Mouse (Mus musculus): ENCODE results near the gene Tmem248. TPM values are rescaled to one million over a fixed set of nuclear protein-coding genes. Genes with fewer than 3 reads are reported as not detected.
A peak's percentile ranks its signal among the peaks of the same experiment; 100 is the strongest.

Tmem248 gene
- 10 to 100 TPM; 39.1 to 40.9 TPM for total RNA-seq (2021)

DNA sequence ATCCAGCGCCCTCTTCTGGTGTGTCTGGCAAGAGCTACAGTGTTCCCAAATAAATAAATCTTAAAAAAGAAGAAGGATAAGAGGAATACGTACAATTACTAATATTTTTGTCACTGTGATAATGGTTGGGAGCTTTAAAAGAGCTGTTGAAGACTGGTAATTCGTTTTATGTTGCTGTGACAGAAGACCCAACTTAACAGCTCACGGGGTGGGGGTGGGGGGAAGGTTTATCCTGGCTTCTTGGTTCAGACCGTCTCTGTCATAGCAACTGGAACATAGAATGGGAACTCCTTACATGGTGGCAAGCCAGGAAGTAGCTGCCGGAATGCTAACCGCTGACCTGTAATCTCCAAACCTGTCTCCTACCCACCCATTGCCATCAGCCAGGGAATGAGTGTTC, at the start of gene Tmem248:
Tmem248 (plus strand) TSS at position 301 of the 400 bp plus-strand sequence.
- no peak for DNase-seq

DNA sequence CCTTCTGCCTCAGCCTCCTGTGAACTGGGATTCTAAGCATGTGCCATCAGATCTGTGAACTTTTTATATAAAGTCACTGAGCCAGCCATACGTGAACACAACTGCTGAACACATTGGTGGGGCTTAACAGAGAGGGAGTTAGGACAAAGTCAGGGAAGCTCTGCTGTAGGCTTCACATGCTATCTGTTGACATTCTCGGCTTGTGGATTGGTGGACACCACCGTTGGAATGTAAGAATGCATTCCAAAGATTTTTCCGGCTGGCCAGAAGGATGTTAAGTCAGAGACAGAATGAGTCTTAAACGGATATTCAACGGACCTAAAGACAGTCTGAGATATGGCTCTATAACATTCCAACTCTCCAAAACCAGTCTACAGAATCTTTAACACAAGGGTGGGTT, 47.8 kb upstream of the Tmem248 start:
- DNase-seq: no peak

DNA sequence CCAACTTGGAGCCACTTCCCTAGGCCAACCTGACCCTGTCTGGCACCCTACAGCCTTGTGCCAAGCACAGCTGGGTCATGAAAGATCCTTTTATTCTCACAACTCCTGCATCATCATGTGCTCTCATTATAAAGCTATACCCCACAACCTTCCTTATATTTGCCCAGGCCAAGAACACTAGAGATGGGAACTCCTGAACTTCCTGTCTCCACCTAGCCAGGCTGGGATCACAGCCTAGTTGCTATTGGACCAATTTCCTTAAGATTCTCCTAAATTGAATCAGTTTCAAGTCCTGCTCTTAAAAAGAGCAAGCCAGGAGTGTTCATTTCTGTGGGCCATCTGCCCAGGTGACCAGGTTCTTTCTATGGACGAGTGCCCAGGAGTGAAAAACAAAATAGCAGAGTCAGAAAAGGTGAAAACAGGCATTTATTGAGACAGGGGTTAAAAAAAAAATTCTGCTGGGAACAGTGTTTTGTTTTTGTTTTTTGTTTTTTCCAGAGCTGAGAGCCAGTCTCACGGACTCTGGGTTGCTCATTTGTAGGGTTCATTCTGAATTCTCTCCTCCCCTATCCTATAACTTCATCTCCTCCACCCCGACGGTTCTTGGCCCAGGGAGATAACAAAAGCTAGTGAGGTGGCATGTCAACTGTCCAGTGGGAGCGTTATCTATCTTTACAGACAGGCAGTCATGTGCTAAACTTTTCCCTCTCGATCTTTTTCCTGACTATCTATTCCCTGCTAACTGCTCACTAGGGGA, 46.0 kb upstream of the Tmem248 start:
- DNase-seq: no peak

DNA sequence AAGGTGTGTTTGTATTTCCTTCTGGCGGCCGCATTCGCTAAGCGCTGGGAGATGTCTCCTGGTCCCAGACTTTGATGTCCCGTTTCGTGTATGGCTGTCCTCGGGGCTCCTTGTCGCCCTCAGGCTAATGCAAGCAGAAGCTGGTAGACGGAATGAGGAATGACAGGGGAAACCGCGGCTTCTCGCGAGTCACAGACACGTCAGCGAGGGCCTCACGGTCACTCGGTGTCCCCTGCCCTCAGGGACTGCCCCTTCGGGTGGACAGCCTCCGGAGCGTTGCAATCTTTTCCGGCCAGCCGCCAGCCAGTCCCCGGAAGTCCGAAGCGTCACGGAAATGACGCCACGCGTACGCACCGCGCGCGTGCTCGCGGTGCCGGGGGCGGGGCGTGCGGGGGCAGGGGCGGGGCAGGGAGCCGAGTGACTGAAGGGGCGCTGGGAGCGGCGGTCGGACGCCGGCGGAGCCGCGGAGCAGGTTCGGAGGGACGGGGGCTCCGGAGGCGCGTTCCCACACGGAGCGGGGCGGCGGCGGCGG, 45.4 kb upstream of the Tmem248 start, which contains the start of gene Rabgef1:
Rabgef1 (plus strand) TSS at position 376 of the 532 bp plus-strand sequence.
- DNase-seq: peak; percentile 97

DNA sequence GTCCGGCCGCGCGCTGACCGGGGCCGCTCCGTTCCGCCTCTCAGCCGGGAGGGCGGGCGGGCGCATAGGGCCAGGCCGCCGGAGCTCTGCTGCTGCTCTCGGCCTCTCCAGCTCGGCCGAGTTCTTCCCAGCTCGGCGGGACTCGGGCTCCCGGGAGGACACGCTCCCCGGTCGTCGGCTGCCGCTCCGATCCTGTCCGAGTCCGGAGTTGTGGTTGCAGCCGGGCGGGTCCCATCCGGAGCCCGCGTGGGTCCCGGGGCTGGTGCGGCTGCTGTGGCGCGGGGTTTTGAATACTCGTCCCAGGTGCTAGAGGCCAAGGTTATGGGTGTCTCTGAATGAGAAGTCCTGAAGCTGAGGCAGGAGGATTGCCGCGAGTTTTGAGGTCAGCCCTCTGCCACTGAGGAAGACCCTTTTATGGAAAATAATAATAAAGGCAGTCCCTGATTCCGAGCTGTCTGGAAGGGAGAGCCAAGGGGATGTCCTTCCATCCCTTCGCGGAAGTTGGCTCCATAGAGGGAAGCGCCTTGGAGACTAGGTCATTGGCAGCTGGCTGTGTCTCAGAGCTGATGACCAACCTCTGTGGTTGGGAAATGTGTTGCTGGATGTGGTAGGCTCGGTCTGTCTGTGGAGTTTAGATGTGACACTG, 44.8 kb upstream of the Tmem248 start:
- DNase-seq: peak; percentile 54

DNA sequence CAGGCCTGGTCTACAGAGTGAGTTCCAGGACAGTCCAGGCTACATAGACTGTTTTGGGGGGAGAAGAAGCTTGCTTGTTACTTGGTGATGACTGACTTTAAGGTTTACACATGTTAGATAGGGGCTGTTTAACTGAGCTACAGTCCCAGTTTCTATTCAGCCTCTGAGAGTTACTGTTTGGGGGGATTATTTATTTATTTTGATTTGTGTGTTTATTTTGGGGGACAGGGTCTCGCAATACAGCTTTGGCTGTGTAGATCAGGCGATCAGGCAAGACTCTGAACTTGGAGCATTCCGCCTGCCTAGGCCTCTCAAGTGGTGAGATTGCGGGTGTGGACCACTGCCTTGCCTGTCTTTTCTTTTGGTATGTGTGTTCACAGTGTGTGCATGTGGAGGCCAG, 43.9 kb upstream of the Tmem248 start:
- no peak for DNase-seq

DNA sequence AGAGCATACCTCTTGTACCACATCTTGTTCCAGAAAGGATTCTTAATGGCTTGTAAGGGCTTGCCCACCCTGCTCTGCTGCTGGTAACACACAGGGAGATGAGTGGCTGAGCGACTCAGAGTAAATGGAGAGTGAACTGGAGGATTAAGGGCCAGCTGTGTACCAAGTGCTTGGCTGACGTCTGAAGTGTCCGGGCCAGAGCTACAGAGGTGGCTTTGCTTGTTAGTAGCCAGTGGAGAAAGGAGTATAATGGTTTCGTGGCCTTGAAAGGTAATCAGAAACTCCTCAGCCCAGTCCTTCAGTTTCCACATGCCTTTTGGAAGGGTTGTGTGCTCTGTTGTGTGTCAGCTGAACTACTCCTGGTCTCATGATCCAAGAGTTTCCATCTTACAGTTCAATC, 39.0 kb upstream of the Tmem248 start:
- no peak for DNase-seq

DNA sequence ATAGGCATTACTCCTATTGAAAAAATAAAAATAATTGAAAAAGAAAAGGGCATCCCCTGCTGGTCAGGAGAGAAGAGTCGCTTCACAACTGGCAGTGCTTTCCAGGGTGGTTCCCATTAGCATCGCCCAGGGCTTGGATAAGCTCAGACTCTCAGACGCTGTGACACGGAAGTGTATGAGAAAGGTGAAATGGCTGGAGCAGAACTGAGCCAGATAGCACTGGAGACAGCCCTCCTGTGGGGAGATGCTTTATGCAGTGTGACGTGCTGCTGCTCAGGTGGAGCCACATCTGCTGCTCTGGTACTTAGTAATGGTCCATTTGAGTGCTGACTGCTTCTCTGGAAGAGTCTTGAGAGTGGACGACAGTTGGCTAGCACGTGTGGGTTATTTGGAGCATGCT, 36.5 kb upstream of the Tmem248 start:
- no peak for DNase-seq

DNA sequence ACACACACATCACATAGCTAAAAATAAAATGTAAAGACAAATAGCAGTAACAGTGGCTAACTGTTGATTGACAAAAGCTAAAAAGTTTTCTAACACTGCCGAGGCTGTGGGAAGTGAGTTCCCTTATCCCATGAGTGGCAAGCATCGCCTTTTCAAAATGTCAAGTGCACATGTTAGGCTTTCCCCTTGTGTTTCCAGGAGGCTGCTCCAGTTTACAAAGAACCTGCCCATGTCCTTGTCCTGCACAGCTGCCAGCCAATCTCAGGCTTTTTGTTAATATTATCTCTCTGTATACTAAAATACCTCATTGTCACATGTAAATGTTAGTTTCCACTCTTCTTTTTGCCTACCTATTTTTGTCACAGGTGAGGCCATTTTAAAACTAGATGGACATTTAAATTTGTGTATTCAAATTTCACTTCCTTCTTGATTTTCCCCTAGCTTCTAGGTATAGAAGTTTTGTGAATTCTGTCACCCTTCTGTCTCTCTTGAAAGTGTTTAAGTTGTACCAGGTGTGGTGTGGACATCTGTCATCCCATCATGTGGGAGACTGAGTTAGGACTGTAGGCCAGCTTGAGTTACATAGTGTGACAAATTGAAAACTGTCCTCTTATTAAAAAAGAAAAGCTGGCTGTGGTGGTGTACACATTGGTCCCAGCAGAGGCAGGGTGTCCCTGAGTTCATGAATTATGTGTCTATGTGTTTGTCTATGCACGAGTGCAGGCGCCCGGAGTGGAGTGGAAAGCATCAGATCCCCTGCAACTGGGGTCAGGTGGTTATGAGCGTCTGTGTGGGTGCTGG, 34.9 kb upstream of the Tmem248 start:
- no peak for DNase-seq

DNA sequence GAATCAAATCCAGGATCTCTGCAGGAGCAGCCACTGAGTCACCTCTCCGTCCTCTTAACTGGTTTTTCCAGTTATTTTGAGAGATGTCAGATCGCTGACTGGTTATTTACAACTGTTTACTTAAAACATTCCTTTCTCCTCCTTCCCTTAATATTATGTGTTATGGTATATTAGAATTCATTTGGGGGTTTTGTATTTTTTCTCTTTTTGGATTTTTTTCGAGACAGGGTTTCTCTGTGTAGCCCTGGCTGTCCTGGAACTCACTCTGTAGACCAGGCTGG, 34.4 kb upstream of the Tmem248 start:
- no peak for DNase-seq

DNA sequence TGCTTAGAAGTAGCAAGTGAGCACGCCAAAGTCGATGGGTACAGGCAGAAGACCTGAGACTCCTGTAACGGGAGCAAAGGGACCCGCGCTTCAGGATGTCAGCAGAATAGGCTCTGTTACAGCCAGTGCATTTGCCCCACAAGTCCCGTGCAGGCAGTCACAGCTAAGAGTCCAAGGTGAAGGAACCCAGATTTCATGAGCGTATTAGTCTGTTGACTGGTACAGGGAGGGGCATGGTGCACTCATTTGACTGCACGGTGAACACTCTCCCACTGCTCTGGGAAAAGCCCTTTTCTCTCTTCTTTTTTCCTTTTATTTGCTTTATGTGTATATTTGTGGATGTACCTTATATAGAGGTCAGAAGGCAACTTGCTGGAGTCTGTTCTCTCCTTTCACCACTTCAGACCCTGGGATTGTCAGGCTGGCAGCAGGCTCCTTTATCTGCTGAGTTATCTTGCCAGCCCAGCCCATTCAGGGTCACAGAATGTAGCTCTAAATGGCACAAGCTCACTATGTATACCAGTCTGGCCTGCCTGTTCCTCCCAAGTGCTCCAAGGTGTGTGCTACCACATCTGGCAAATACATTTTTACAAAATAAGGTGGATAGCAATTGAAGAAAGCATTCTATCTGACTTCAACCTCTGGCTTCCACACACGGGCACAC, 32.6 kb upstream of the Tmem248 start:
- DNase-seq: no peak

DNA sequence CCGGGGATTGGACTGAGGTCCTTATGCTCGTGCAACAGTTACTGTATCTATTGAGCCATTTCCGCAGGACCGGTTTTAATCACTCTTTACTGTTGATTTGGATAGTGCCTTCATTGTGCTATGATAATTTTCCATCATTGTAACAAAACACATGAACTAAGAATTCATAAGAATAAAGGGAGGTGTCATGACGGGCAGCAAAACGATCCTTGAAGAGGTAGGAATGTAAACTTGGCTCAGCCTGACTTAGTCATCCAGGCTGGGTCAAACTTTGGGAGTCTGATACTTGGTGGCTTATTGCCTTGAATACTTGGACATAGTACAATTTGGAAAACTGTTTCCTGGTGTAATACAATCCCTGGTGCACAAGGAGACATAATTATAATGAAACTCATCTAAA, 31.6 kb upstream of the Tmem248 start:
- DNase-seq: no peak

DNA sequence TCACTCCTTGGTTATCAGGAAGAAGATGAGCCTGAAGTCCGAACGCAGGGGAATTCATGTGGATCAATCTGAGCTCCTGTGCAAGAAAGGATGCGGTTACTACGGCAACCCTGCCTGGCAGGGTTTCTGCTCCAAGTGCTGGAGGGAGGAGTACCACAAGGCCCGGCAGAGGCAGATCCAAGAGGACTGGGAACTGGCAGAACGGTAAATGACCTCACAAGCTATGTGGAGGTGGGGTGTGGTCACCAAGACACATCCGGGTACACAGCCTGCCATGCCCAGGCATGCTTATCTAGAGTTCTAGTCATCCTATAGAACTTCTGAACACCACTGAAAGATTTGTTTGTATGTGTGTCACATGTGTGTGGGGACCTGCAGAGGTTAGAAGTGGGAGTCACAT, 29.5 kb upstream of the Tmem248 start:
- no peak for DNase-seq

DNA sequence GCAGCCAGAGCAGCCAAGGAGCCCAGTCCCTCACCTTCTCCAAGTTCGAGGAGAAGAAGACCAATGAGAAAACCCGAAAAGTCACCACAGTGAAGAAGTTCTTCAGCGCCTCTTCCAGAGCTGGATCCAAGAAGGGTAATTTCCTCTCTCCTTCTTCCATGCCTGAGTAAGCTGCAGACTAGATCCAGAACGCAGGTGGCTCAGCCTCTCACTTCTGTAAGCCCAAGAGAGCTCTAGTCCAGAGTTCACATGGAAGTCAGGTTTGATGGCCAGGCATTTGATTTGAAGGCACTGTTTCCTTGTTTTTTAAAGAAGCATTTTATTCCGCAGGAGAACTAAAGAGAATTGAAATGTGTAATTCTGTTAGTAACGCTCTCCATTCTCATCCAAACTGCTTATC, 26.0 kb upstream of the Tmem248 start:
- no peak for DNase-seq

DNA sequence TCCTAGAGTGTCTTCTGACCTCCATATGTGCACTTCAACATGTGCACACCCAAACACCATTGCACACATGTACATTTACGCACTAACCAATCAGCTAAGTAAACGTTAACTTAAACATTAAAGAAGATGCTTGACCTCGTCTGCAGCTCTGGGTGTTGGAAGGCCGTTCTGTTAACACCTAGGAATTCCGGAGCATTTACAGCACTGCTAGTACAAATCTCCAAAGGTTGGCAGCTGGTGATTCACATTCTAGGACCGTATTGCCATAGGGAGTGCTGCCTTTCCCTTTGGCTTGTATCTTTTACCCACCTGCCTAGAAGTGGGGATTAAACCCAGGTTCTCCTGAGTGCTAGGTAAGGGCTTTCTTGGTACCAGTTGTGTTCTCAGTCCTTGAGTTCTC, 25.0 kb upstream of the Tmem248 start:
- no peak for DNase-seq

DNA sequence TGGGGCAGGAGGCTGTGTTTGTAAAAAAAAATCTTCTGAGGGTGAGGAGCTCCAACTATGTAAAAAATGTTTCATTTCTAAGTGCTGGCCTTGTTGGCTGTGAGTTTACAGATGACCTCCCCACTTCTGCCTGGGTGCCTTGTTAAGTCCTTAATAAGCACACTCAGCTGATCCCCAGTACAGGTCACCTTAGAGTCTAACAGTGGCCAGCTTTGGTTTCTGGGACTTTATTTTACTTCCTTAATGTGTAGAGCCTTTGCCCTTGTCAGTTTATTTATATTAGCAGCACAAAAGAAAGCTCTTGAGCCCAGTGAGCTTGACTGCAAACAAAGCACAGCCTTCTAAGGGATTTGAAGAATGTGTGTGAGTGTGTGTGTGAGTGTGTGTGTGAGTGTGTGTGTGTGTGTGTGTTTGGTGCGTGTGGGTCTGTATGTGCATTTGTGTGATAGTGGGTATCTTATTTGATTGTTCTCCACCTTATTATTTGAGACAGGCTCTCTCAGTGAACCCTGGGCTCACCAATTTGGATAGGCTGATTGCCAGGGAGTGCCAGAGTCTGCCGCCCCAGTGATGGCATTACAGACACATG, 24.4 kb upstream of the Tmem248 start:
- no peak for DNase-seq

DNA sequence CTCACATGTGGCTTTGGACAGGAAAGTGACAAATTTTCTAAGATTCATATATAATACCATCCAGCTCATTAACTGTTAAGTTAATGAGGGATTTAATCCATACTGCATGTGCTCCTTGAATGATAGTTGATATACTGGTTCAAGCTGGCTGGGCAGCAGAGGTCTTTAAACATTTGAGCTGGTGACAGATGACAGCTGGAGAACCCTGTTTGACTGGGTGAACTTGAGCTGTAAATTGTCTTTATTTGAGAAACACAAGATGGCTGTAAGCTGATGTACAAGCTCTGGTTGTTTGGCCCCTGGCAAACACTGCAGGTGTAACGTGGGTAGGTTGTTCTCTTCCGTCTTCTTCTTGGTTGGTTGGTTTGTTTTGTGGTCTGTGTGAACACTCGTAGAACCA, 23.1 kb upstream of the Tmem248 start:
- no peak for DNase-seq

DNA sequence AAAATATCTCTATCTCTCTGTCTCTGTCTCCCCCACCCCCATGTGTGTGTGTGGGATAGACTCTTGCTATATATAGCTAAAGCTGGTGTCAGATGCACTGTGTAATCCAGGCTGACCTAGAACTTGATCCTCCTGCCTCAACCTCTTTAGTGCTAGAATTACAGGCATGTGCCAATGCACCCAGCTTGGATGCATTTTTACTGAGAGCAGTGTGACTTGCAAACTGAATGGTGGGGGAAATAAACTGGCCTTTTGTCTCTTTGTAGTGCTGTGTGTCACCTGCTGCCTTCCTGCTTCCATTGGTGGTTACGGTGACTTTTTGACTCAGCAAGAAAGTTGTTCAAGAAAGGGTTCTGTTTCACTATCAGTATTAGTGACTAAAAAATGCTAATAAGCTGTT, 20.6 kb upstream of the Tmem248 start:
- no peak for DNase-seq

DNA sequence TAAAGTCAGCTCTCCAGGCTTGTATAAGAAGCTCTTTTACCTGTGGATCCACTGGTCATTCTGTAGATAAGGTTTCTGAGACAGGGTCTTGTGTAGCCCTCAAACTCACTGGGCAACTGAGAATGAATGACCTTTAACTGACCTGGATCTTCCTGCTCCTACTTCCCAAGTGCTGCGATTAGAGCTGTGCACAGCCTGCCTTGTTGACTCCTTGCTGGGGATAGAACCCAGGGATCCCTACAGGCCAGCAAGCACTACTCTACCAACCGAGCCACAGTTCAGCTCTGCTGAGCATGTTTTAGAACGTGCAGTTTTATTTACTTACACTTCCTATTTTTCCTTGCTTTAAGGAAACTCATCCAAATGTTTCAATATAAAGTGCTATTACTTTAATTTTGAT, 19.4 kb upstream of the Tmem248 start:
- no peak for DNase-seq

DNA sequence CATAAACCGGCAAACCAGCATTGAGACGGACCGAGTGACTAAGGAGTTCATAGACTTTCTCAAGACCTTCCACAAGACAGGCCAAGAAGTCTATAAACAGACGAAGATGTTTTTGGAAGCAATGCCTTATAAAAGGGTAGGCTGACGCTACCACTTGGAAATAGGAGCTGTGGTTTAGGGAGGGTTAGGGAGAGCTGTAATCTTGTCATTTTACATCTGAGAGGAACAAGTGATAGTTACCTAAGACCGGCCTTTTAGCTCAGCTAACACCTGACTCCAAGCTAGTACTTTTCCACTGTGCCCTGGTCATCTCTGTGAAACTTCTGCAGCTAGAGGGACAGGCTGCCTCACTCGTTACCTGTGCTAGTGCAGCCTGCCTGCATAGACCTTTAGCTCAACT, 18.9 kb upstream of the Tmem248 start:
- no peak for DNase-seq

DNA sequence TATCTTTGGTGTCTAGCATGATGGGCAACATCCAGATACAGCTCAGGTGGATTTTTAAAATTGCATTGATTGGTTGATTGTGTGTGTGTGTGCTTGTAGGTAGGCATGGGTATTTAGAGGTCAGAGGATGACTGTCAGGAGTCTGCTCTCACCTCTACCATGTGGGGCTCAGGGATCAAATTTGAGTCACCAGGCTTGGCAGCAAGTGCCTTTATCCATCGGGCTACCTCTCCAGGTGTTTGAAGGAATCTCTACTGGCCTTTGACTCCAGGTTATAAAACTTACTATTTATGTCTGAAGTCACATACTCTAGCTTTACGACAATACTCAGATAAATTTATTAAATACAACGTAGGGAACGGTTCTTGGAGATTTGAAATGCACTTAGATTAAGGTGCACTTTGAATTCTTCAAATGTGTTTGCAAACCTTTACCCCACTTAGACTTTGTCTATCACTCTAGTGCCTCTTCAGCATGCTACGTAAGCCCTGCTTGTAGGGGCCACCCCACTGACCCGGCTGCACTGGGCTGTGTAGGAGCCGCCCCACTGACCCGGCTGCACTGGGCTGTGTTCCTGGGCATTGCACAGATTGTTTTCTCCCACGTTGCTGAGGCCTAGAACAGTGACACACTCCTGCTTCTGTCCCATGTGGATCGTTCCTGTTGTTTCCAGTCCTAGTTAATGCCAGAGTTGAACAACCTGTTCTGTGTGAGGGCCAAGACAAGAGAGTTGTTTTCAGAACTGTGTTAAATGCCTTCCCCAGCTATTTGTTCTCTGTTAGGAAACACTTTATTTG, 16.4 kb upstream of the Tmem248 start:
- no peak for DNase-seq

DNA sequence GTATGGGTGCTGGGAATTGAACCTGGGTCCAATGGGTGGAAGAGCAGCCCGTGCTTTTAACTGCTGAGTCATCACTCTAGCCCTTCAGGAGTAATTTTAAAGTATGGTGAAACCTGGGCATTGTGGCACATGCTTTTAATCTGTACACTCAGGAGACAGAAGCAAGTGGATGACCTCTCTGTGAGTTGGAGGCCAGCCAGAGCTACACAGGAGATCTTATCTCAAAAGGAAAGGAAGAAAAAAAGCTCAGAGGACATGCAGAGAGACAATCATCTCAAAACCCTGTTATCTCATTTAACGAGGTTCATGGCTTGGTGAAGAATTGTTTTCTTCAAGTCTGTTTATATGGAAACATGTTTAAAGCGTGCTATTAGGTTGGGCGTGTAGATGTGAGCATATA, 12.9 kb upstream of the Tmem248 start:
- no peak for DNase-seq
